Mouse (Mus musculus) forebrain, postnatal 0 days (tissue): Measurements from ENCODE around the gene Prrc2c. TPM values are rescaled to one million over a fixed set of nuclear protein-coding genes. Genes with fewer than 3 reads are reported as not detected.

Experiments used
- ATAC-seq: fragments of 200-750 bp; cut with Nextera tagmentation; 2 replicates; pipeline ENCODE4 v1.8.0; 2017; ENCODE audit warnings: mild to moderate bottlenecking, moderate library complexity
- DNase-seq: peaks from one replicate; pipeline ENCODE4 v3.0.0-alpha.2; 2015
- H3K27ac ChIP-seq: fragments of 300-500 bp; sonication (generic); 2 replicates; pipeline ENCODE4 v1.5.1; 2014; ENCODE audit warnings: low read depth, mild to moderate bottlenecking, antibody characterized with exemption, low read length, moderate library complexity, mixed read lengths
- H3K27me3 ChIP-seq: fragments of 300-500 bp; sonication (generic); 2 replicates; pipeline ENCODE4 v1.6.1; 2014; ENCODE audit warnings: mild to moderate bottlenecking, low read length, mixed read lengths; ENCODE audit not compliant: insufficient read depth
- H3K36me3 ChIP-seq: fragments of 300-500 bp; sonication (generic); 2 replicates; pipeline ENCODE4 v1.6.1; 2014; ENCODE audit warnings: mild to moderate bottlenecking, moderate library complexity; ENCODE audit not compliant: insufficient read depth
- H3K4me1 ChIP-seq: fragments of 300-500 bp; sonication (generic); 2 replicates; pipeline ENCODE4 v1.6.1; 2014; ENCODE audit warnings: antibody characterized with exemption; ENCODE audit not compliant: insufficient read depth
- H3K4me2 ChIP-seq: fragments of 300-500 bp; sonication (generic); 2 replicates; pipeline ENCODE4 v1.6.1; 2014; ENCODE audit warnings: low read depth, mild to moderate bottlenecking, moderate library complexity
- H3K4me3 ChIP-seq: fragments of 300-500 bp; sonication (generic); 2 replicates; pipeline ENCODE4 v1.5.1; 2014; ENCODE audit warnings: low read depth, low read length, mixed read lengths
- H3K9ac ChIP-seq: fragments of 300-500 bp; sonication (generic); 2 replicates; pipeline ENCODE4 v1.6.1; 2014; ENCODE audit warnings: mild to moderate bottlenecking
- H3K9me3 ChIP-seq: fragments of 300-500 bp; sonication (generic); 2 replicates; pipeline ENCODE4 v1.6.1; 2016; ENCODE audit warnings: low read length
- CTCF ChIP-seq: sonication (generic); IDR thresholded peaks from 2 replicates; pipeline ENCODE4 v1.5.1; 2016; ENCODE audit warnings: antibody characterized with exemption, control low read depth, low read depth
- WGBS: fragments of 180-500 bp; shearing (Covaris S2); extraction: QIAGEN DNeasy Blood & Tissue Kit; methylation state at CpG from one replicate; pipeline ENCODE4 v1.1.7; 2014; 5-methylcytosine and 5-hydroxymethylcytosine counted together
- polyA plus RNA-seq: library from polyadenylated mRNA; unstranded; fragments of >200 nt; fragmentation: Nextera tagmentation; extraction: Ambion mirVana; gene quantifications from 2 replicates; pipeline ENCODE4 v1.2.1, GENCODE M21; 2015
- total RNA-seq: library from RNA; depleted of rRNA; stranded (reverse); fragments of >200 nt; gene quantifications from 2 replicates; pipeline ENCODE4 v1.2.3, GENCODE M21; 2014

Gene Prrc2c
- total and polyA plus RNA-seq, 2 experiments from 2014 or later: 72.5 to 122 TPM

GRCm38 (mm10) chr1:162734283-162734682, 6.1 kb downstream of the Prrc2c start:
- no peak for TF ChIP-seq CTCF
- Histone ChIP-seq H3K27me3 (no peaks in the 10 kb centered on the region), H3K36me3 (no peaks in the 10 kb centered on the region), H3K4me1 (peaks cover 10% of the 10 kb centered on the region), H3K4me3 (no peak overlapping the region), H3K27ac (no peak overlapping the region), H3K9me3 (no peaks in the 10 kb centered on the region), H3K4me2 (no peak overlapping the region), H3K9ac (no peak overlapping the region)
- no peak for ATAC-seq
- WGBS: 86% methylated on average over 1 of the region's 1 CpGs
- no peak for DNase-seq

DNA sequence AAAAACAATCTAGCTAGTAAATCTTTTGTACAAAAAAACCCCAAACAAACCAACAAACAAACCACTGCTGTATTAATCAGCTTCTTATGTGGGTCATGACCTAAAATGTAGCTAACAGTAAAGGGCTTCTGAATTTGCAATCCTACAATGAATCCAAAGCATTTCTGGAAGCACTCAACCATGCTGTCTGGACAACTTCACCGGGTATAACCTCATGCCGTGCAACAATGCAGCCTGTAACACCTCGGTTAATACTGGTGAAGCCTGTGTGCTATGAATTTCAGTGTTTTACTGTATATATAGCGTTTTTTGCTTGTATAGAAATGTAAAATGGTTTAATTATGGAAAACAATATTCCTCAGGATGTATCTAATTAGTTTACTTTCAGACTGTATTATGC, 8.3 kb downstream of the Prrc2c start:
- Histone ChIP-seq H3K27ac (no peak overlapping the region), H3K27me3 (no peaks in the 10 kb centered on the region), H3K36me3 (no peaks in the 10 kb centered on the region), H3K9ac (no peak overlapping the region), H3K9me3 (no peaks in the 10 kb centered on the region), H3K4me2 (no peak overlapping the region), H3K4me1 (no peaks in the 10 kb centered on the region), H3K4me3 (no peak overlapping the region)
- WGBS: 59% methylated on average over 4 of the region's 4 CpGs
- TF ChIP-seq CTCF: no peak
- no peak for DNase-seq
- no peak for ATAC-seq

DNA sequence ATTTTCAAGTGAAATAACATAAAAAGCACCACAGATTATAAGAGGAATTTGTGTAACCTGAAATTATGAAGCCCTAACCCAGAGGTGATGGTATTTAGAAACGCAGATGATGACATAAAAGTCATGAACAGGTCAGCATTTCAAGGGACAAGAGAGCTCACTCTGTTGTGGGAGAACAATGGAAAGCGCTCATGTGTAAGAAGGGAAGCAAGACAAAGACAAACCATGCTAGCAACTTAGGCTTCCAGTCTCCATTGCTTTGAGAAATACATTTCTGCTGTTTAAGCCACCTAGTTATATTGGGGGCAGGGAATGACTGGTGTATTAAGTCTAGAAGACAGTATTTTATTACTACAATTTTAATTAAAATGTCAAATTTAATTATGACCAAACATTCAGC, 10.9 kb downstream of the Prrc2c start:
- ATAC-seq: no peak
- TF ChIP-seq CTCF: no peak
- H3K36me3 ChIP-seq: no peaks in the 10 kb centered on the region
- no peak overlapping the region for H3K4me2 ChIP-seq
- DNase-seq: no peak
- H3K27me3 ChIP-seq: no peaks in the 10 kb centered on the region
- H3K9me3 ChIP-seq: no peaks in the 10 kb centered on the region
- WGBS: 56% methylated on average over 2 of the region's 2 CpGs
- H3K9ac ChIP-seq: no peak overlapping the region
- H3K4me3 ChIP-seq: no peak overlapping the region
- H3K27ac ChIP-seq: no peak overlapping the region
- no peaks in the 10 kb centered on the region for H3K4me1 ChIP-seq

- Histone ChIP-seq H3K36me3 (peaks cover 7% of the 10 kb centered on the region; the same call in 1 of the 2 replicates), H3K4me2 (no peak overlapping the region), H3K27ac (no peak overlapping the region), H3K4me3 (no peak overlapping the region), H3K27me3 (no peaks in the 10 kb centered on the region), H3K4me1 (no peaks in the 10 kb centered on the region), H3K9me3 (no peaks in the 10 kb centered on the region), H3K9ac (no peak overlapping the region)
- WGBS: 93% methylated on average over 6 of the region's 6 CpGs
- no peak for TF ChIP-seq CTCF
- ATAC-seq: no peak
- DNase-seq: no peak
Measured at GRCm38 (mm10) chr1:162727981-162728380, 12.4 kb downstream of the Prrc2c start.

- Histone ChIP-seq H3K4me1 (no peaks in the 10 kb centered on the region), H3K27ac (no peak overlapping the region), H3K9me3 (no peaks in the 10 kb centered on the region), H3K36me3 (peaks cover 17% of the 10 kb centered on the region), H3K4me3 (no peak overlapping the region), H3K4me2 (no peak overlapping the region), H3K9ac (no peak overlapping the region), H3K27me3 (no peaks in the 10 kb centered on the region)
- ATAC-seq: no peak
- no peak for TF ChIP-seq CTCF
- no peak for DNase-seq
Measured at GRCm38 (mm10) chr1:162723610-162724009, 16.7 kb downstream of the Prrc2c start.

GRCm38 (mm10) chr1:162720645-162721044, 19.7 kb downstream of the Prrc2c start:
- no peak for ATAC-seq
- no peak overlapping the region for H3K4me2 ChIP-seq
- no peak overlapping the region for H3K9ac ChIP-seq
- no peaks in the 10 kb centered on the region for H3K4me1 ChIP-seq
- no peaks in the 10 kb centered on the region for H3K27me3 ChIP-seq
- H3K4me3 ChIP-seq: no peak overlapping the region
- DNase-seq: no peak
- no peaks in the 10 kb centered on the region for H3K9me3 ChIP-seq
- 91% methylated on average over 2 of the region's 2 CpGs for WGBS
- TF ChIP-seq CTCF: no peak
- peaks cover 36% of the 10 kb centered on the region for H3K36me3 ChIP-seq
- no peak overlapping the region for H3K27ac ChIP-seq

DNA sequence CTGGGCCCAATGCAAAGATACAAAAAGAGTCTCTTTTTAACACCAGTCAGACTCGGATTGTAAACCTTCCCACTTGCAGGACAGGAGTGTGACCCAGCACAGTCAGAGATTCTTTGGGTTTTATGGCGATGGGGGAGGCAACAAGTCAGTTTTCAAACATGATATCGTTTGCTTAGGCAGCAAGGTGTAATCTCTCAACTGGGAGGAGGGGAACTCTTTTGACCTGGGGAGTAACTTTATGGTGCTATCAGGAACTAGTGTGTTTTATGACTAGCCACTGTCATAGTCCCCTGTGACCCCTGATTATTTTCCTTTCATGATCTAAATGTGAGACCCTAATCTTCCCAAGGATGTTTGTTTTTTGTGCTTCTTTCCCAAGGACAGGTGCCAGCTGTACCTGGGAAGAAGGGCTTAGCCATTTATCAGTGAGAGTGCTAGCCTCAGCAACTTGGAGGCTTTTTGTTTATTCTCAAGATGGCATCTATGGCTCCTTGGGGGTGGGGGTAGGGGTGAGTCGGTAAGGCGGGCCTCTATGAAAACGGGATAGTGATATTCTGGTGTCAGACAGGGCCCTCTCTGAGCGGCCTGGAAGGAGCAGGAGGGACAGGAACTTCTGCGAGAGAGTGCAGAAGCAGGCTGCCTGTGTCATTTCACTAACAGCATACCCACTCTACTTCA, 39.8 kb downstream of the Prrc2c start:
- TF ChIP-seq CTCF: no peak
- 86% methylated on average over 8 of the region's 8 CpGs for WGBS
- Histone ChIP-seq H3K36me3 (peaks cover 62% of the 10 kb centered on the region), H3K9me3 (no peaks in the 10 kb centered on the region), H3K4me1 (no peaks in the 10 kb centered on the region), H3K4me2 (no peak overlapping the region), H3K4me3 (no peak overlapping the region), H3K9ac (no peak overlapping the region), H3K27ac (no peak overlapping the region), H3K27me3 (no peaks in the 10 kb centered on the region)
- ATAC-seq (no peak), DNase-seq (no peak)
